Mouse (Mus musculus): ENCODE measurements around the gene Eif4g3.

DNA sequence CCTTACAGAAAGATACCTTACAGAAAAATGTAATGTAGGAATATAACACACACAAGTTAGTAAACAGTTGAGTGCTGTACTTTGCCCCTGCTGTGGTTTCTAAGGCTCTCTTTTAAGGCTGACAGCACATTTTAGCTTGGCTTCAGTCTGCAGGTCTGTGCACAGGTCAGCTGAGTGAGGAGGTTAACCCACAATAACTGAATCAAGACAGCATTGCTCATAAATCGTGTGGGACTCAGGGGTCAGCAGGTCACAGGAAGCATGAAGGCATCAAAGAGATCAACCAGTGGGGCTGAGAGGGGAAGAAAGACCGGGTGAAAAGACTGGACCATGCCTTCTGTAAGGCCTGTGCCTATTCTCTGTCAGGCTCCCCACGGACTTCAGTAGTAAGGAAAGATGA is 116.5 kb downstream of the Eif4g3 start:
- TF ChIP-seq EP300 (IDR thresholded peaks at IDR 0.05; ENCODE audit: low read depth) (no peak), CTCF (IDR thresholded peaks at IDR 0.05; ENCODE audit: low read depth) (no peak)
